Mouse (Mus musculus) erythroblast, adult 5-6 weeks (primary cell): Measurements from ENCODE around the gene Saxo1. TPM values are rescaled to one million over a fixed set of nuclear protein-coding genes. Genes with fewer than 3 reads are reported as not detected.

Source experiments
- ATAC-seq: replicated peaks from 2 replicates; pipeline ENCODE4 v1.8.0; 2016; ENCODE audit warnings: moderate number of reproducible peaks, mild to moderate bottlenecking, moderate TSS enrichment, inconsistent platforms; ENCODE audit not compliant: poor library complexity, low FRiP score, severe bottlenecking
- total RNA-seq, 2 experiments: library from RNA; stranded (forward) in 1 of 2; stranded (reverse) in 1 of 2; fragments of 150-400 nt in 1 of 2; fragments of 200-764, 138-1000 nt in 1 of 2; gene quantifications; 2 replicates each; pipeline versions ENCODE4 v1.2.3 to v1.2.4; 2015 to 2017; ENCODE audit warnings: low replicate concordance in 2 of 2

Saxo1 gene
- total RNA-seq, 2 experiments from 2014 or later = not detected

DNA sequence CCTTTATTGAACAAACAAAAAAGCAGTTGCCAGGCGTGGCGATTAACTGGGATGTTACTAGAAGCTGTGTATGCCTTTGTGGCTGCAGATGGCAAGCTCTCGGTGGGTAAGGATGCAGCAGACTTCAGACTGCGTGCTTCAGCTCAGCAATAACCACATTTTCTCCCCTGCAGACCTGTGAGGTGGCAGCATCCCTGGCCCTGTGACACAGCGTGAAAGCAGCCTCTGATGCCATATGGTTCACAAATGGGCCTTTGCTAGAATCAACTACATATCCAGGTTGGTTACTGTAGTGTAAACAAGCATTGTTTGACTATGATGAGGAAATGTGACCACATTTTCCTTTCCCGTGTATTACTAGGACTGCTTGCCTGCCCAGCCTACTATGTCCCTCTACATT, 29.0 kb downstream of the Saxo1 start:
- ATAC-seq = no peak

DNA sequence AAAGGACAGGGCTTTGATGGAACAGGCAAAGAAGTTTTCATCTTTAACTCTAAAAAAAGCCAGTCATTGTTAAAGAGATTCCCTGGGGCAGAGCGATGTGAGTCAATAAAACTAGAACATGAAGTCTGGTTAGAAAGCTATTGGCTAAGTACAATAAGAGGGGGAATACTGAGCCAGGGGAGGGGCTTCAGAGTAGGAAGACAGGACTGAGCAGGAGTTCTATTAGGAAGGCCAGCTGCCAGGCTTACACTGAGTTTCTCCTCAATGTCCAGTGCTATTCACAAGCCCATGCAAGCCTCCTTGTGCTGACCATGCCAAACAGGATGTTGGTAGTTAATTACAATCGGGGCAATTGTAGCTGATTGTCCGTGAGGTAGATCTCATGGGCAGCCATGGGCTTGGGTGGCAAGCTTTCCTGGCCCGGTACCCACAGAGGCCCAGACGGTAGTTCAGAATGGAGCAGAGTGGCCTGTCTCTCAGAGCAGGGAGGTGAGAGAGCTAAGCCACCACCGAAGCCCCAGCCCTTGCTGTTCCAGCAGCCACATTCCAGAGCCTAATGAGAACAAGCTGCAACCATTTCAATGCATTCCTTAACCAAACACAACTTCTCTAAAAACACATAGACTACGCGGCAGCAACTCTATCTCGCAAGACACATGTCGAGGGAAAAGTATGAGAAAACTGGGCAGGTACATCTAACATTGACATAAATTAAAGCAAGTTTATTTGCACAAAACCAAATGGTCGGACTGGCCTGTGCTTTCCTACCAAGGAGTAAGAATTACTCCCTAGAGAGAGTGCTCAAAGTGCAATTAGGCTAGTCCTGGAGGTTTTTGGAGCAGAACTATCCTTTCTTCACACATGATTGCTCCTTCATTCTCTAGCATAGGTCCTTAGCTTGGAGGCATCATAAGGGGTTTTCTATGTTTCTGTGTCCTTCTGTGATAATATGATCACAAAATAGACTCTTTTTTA, 30.7 kb downstream of the Saxo1 start:
- no peak for ATAC-seq

DNA sequence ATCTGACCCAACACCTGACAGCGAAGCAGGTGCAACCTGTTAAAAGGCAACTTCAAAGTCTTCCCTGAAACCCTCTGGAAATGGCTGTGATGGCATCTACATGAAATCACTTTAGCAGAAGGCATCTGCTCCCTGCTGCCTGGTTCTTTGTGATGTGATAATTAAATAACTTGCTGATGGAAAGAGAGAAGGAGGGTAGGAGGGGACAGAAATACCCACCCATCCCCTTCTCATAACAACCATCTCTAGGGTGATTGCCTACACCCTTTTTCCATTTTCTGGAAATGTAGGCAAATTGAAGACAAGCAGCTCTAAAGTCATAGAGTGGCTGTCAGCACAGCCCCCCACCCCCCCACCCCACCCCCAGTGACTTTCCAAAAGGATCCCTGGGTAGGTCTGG, 33.6 kb downstream of the Saxo1 start:
- ATAC-seq = no peak

DNA sequence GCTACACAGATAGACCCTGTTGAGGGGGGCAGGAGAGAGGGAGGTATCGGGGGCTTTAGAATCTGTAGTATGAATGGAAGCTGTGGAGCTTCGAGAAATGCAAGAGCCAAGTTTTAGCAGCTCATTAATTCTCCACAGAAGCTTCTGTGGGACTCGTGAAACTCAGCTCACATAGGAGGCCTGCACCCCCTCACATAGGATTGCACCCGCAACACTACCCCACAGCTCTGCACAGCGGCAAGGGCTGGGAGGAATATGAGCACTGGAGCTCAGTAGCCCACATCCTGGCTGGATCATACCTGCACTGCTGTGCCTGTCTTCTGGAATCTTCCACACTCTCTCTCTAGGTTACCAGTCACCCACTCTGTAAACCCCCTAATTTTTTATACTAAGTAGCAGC, 34.4 kb downstream of the Saxo1 start:
- ATAC-seq = no peak

DNA sequence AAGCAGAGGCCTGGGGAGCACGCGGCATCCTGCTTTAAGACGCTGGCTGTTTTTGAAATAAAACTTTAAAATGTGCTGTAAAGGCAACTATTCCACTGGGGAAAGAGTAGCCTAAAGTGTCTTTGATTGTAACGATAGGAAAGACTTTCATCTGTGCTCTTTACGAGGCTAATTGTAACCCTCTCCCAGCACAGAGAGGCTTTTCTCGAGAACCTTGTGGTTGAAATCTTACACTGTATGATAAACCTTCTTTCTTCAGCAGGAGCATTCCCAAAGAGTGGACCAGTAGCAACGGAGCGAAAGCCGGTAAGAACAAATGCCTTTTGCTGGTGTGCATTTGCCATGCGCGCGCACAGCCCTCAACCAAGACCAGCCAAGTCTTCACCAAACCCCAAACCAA, 37.4 kb downstream of the Saxo1 start:
- no peak for ATAC-seq

DNA sequence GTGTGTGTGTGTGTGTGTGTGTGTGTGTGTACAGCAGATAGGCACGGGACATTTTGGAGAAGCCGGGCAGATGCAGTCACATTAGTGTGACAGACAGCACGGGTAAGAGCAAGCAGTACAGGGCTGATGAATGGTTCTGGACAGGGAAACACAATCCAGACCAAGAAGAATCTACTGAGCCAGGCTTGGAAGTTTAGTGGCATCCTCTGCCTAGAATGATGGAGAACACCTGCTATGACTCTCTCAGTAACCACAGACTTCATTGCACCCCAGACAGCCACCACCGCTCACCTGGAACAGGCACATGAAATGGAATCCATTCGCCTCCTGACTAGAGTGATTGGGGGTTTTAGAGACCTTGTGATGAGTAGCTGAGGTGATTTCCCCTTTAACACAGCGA, 38.2 kb downstream of the Saxo1 start:
- ATAC-seq = no peak

DNA sequence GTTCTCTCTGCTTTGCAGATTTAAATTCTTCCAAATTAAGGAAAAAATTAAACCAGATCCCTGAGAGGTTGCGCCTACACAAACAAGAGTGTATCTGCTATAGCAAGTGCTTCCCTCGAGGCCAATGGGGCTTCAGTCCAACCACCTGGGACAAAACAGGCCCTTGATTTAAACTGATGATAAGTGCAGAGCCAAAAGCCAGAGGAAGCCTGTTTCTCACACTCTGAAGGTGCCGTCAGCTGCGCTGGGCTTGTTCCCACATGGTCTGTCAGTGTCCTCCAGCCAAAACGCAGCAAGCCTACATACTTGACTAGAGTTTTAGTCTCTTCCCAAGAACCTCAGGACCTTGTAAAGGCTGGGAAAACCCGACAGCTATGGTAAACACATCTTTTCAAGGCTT, 53.5 kb downstream of the Saxo1 start:
- ATAC-seq = no peak

DNA sequence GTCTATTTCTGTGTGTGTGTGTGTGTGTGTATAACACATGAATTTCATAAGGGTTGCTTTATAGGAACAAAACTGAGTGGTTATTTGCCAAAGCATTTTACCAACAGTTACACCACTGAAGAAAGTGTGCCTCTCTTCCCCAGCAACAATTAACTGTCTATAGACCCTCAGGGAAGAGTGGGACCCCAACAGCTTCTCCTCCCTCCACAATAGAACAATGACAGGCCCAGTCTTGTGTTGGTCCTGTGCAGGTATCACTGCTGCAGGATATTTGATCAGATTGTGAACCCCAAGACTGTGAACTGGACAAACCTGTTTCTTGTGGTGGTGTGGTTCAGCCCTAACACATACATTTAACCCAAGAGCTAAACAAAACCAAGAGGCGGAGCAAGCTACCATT, 58.6 kb downstream of the Saxo1 start:
- ATAC-seq = no peak

DNA sequence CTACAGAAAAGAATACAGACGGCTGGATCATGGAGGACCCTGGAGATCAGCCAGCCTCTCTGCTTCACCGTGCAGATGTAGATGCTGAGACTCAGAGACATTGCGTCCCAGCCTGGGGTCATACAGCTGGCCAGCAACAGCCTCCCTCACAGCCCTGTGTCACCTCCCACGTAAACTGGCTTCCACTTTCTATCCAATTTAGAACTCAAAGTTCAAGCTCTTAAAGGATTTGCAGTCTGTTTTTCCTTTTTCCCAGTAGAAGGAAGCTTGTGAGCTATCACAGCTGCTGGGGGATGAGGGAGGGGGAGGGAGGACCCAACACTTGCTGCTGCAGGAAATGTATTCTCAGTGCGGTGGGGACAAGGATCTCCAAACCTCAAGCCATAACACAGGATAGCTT, 59.4 kb downstream of the Saxo1 start:
- no peak for ATAC-seq

DNA sequence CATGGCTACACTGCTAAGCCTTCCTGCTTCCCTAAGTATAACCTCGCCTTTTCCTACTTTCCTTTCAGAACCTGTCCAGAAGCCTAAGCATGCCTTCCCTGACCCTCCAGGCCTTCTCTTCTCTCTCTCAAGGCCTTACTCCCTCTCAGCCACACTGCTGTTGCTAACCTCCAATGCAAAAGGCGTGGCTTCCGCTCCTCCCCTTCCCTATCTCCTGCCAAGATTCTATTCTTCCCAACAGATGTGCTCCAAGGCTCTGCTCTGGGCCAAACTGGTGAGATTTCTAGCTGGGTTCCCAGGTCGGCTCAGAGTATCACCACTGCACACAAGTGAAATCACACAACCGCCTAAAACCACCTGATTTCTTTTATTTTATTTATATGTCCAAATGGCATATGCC, 69.0 kb downstream of the Saxo1 start:
- no peak for ATAC-seq

DNA sequence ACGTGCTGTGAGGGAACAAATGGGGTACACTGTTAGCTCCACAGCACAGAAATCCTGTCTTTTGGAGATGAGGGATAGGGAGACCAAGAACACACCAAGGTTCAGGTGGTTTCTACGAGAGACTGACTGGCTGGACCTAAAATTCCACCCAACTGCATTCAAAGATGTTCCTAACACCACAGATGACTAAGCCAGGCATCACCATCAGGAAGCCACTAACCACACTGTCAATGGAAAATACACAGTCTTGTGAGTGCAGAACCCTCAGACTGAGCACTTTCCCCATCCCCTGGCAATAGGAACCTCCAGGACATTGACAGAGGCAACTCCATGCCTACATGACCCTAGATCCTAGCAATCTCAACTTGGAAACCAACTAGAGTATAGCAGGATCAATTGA, 71.2 kb downstream of the Saxo1 start:
- no peak for ATAC-seq

DNA sequence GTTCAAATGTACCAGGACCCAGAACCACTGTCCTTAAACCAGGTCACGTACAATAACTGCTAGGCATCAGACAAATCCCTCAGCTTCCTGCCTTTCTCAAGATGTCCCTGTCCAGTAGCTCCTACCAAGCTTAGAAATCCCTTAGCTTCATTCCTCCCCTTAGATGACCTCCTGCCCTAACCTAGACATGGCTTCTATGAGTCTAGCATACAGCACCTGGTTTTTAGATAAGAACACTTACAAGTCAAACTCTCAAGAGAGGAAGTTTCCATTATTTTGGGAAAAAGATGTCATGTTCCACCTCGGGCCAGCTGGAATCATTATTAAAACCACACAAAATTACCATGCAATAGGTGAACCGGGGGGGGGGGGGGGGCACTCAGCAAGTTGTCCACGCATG, 71.6 kb downstream of the Saxo1 start:
- ATAC-seq = no peak

DNA sequence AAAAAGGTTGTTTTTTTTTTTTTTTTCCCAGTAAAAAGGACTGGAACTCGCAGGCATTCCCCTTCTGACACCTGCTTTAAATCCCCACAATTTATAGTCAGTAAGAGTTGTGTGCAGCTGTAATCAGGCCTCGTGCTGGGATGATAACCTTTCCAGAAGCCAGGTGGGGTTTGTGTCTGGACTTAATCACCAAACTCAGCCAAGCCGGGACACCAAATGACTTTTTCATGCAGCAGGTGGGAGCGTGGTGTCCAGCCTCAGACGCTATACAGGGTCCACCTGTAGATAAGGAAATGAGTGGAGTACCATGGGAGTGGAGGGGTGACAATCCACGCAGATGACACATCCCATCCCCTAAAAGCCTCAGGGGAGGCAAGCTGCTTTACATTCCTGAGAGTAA, 73.1 kb downstream of the Saxo1 start:
- ATAC-seq = no peak

DNA sequence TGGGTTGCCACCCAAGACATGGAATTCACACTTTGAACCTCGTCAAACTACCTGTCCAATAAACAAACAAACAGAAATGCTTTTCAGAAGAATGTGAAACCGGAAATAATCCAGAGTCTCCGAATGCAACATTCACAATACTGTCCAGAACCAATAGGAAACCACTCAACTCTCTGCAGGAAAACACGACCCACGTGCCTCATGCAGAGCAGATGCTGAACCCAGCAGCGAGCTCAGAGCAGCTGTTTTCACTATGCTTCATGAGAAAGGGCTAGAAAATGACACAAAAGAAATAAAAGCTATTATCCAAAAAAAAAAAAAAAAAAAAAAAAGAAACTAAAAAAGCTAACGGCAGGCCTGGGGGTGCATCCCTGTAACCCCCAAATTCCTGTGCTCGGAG, 74.4 kb downstream of the Saxo1 start:
- ATAC-seq = no peak

DNA sequence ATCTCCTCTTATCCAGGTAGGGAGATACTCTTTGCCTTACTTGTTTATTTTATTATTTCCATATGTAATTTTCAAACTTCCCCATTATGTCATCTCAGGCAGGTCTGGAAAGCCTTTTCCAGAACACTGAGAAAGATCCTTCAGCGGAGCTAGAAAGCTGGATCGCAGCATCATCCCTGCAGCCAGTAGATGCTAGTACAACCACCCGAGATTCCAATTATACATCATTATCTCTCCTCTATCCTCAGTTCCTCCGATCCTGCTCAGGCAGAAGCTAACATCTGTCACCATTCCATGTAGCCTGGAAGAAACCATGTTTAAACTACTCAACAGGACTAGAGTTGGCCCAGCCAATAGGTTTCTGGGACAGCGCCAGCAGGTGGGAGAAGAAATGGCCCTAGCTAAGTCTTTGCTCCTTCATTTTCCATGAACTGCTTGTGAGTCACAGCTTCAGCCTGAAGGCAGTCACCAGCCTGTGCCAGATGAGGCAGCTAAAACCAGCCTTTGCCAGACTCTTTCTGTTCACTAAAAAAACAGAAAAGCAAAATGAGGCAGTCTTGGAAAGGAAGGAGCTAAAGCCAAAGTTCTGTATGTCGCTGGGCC, 75.0 kb downstream of the Saxo1 start:
- ATAC-seq = no peak

DNA sequence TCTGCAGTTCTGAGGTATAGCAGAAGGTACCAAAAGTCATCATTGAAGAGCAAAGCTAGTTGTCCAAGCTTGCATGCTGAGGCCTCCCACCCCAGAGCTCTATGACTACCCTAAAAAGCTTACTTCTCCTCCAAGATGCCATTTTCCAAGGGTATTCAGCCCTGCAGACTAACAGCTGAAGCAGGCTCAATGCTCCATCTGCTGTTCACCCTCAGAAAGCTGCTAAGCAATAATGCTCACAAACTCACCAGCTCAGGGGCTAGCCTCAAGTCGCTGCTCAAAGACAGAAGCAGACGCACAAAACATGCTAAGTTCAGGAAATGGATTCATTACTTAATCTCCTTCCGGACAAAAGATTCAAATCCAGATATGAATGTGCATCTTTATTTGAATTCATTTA, 77.2 kb downstream of the Saxo1 start:
- no peak for ATAC-seq

DNA sequence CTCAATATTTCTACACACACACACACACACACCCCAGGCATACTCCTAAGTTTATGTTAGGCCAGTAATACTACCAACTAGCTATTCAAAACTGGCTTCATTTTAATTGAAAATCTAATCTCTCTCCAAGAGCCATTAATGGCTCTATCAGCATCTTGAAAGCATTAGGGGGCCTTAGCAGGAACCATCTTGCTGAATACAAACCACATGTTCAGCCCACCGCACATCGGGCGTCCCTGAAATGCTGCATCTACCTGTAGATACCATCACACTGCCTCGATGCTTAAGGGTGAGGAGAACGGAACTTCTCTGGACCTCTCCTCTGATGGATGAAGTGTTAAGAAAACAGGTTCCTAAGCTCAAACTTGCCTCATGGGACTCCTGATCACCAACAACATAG, 93.3 kb downstream of the Saxo1 start:
- no peak for ATAC-seq

DNA sequence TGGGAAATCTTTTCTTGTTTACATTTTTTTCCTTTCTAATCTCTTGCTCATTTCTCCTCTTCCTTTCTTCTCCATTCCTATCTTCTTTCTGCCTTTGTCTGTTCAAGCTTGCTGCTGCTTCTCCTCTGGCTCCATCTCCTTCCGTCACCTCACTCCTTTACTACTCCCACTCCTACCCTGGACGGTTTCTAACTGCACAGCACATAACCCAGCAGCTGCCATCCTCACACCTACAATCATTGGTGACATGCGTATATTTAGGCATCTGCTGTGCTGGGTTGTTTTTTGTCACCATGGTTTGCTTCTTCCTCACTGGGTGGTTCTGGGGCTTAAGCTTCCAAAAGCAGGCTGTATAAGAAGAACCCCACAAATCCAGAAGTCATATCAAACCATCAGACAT, 107.7 kb downstream of the Saxo1 start:
- no peak for ATAC-seq

DNA sequence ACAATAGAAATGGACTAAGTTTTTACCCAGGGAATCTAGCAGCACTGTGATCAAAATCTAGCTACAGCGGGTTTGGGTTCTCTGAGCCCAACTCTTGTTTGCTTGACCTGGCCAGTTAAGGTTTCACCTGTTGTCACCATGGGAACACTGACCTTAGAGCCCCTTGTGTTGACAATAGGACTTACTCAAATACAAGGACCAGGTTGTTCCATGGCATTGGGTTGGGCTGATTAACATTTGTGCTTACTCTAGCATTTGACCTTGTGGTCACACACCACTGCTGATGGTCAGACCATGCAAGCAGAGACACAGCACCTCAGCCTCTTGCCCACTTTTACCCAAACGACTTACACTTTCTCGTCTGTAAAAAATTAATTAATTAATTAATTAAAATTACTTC, 121.8 kb downstream of the Saxo1 start:
- no peak for ATAC-seq

DNA sequence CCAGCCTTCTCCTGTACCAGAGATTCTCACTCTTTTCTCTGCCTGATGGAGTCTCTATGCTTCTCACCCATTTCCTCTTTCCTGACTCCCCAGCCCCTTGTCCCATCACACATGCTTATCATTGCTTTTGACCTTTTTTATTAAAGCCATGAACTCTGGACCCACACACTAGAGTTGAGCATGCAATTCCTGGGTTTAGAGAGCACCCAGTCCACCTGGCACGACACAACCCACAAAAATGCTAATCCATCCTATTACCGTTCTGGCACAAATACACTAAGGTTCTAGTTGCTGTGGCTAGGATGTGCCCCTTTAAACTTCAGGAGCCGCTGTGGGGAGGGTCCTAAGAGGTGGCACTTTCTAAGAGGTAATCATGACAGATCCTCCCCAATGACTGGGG, 122.5 kb downstream of the Saxo1 start:
- no peak for ATAC-seq

DNA sequence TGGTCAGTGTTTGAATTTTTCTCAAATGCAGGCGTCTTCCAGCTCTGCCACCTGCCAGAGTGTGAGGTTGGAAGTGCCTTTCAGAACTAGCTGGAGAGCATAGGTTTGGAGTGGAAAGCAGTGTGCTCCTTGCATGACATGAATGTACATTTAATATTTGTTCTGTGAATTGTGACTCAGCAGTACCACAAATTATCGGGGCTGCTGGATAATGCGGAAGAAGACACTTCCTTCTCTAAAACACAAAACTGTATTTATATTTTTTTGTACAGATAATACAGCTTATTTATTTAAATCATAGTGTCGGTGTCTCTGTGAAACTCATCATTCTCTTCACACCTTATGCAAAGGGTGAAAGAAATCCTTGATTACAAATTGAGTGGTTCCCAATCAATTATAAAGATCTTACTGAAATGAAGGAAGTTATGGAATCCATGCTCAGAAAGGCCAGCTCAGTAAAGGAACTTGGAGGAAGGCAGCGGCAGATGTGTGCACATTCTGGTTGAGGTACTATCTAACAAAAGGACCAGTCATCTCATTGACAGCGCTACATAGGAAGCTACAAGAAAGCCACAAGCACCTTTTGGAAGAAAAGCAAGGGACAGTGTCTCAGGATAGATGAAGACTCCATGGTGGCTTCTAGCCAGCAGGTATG, 129.9 kb downstream of the Saxo1 start:
- no peak for ATAC-seq
